34 mouse cellular contexts compared by ENCODE assay signal in the genomic region with DNA sequence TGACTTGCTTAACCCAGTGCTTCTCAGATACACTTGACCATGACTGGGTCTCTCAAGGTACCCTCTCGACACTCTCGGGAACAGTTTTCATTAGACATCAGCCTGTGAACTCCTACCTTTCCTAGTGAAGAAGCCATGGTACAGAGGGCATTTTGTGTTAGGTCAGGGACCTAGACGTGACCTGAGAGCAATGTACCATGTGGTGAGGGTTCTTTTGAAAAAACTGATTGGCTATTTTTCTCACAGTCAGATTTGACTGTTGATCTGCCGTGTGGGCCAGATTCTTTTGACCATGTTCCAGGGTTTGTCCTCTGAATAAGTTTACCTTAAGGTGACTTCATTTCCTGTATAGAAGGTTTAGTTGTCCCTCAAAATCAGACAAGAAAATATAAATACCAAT.
"Had no signal": no experiment of that assay in that cellular context is flagged by ENCODE, and none has a peak within 500 bp of the region (broad histone marks: within the 10 kb centered on the region; RNA-seq: fewer than 3 reads in every experiment).

No protein-coding gene starts in this region.

- H3K4me2 ChIP-seq: heart, embryonic 11.5 days; heart, embryonic 12.5 days; heart, embryonic 13.5 days; heart, embryonic 15.5 days; hindbrain, embryonic 12.5 days; hindbrain, embryonic 13.5 days; hindbrain, embryonic 14.5 days; hindbrain, embryonic 15.5 days; intestine, embryonic 15.5 days; kidney, embryonic 15.5 days had no signal

- H3K9me3 ChIP-seq: heart, embryonic 10.5 days; heart, embryonic 12.5 days; heart, embryonic 13.5 days; heart, embryonic 15.5 days; hindbrain, embryonic 10.5 days; hindbrain, embryonic 12.5 days; hindbrain, embryonic 13.5 days; hindbrain, embryonic 15.5 days; intestine, embryonic 15.5 days; kidney, embryonic 15.5 days had no signal

- H3K27ac ChIP-seq: heart, embryonic 10.5 days; heart, embryonic 13.5 days; heart, embryonic 15.5 days; hindbrain, embryonic 10.5 days; hindbrain, embryonic 12.5 days; hindbrain, embryonic 13.5 days; hindbrain, embryonic 14.5 days; hindbrain, embryonic 15.5 days; hindbrain, postnatal 0 days; intestine, embryonic 15.5 days; kidney, embryonic 15.5 days; kidney, postnatal 0 days; layer of hippocampus, adult 2 months had no signal

- H3K36me3 ChIP-seq: heart, embryonic 10.5 days; heart, embryonic 12.5 days; heart, embryonic 13.5 days; heart, embryonic 15.5 days; hindbrain, embryonic 10.5 days; hindbrain, embryonic 12.5 days; hindbrain, embryonic 13.5 days; hindbrain, embryonic 15.5 days; intestine, embryonic 15.5 days; kidney, embryonic 15.5 days had no signal

- H3K4me1 ChIP-seq: hindbrain, embryonic 10.5 days; hindbrain, embryonic 12.5 days; hindbrain, embryonic 13.5 days; hindbrain, embryonic 15.5 days; intestine, embryonic 15.5 days; kidney, embryonic 15.5 days had no signal

- H3K4me3 ChIP-seq: heart, embryonic 10.5 days; heart, embryonic 12.5 days; heart, embryonic 13.5 days; heart, embryonic 15.5 days; hindbrain, embryonic 10.5 days; hindbrain, embryonic 12.5 days; hindbrain, embryonic 13.5 days; hindbrain, embryonic 15.5 days; intestine, embryonic 15.5 days; kidney, embryonic 15.5 days; layer of hippocampus, adult 2 months had no signal

- H3K27me3 ChIP-seq: heart, embryonic 12.5 days; heart, embryonic 13.5 days; heart, embryonic 15.5 days; hindbrain, embryonic 12.5 days; hindbrain, embryonic 13.5 days; hindbrain, embryonic 15.5 days; intestine, embryonic 15.5 days; kidney, embryonic 15.5 days had no signal

- ATAC-seq: hindbrain, embryonic 16.5 days; hindbrain, postnatal 0 days; inflammation-experienced regulatory T-cells, adult 6 months; intestine, embryonic 15.5 days; intestine, embryonic 16.5 days; intestine, postnatal 0 days had no signal

- H3K9ac ChIP-seq: heart, embryonic 12.5 days; heart, embryonic 13.5 days; heart, embryonic 15.5 days; hindbrain, embryonic 12.5 days; hindbrain, embryonic 13.5 days; hindbrain, embryonic 14.5 days; hindbrain, embryonic 15.5 days; intestine, embryonic 15.5 days; kidney, embryonic 15.5 days had no signal

- DNase-seq: heart, postnatal 10 days; heart, postnatal 14 days; heart, postnatal 36 days; heart, postnatal 4 days; kidney, adult 11 months; kidney, adult 18-20 months; kidney, adult 2 months; kidney, adult 8-10 months; kidney, adult 9 months; kidney, postnatal 10 days; kidney, postnatal 14 days; kidney, postnatal 25 days; kidney, postnatal 36 days; kidney, postnatal 4 days; layer of hippocampus, postnatal 36 days had no signal
